Mouse (Mus musculus) midbrain, embryonic 16.5 days (tissue): Measurements from ENCODE around the gene Vsnl1. TPM values are rescaled to one million over a fixed set of nuclear protein-coding genes. Genes with fewer than 3 reads are reported as not detected.

ENCODE experiments used
- ATAC-seq: fragments of 200-750 bp; cut with Nextera tagmentation; 2 replicates; pipeline ENCODE4 v1.8.0; 2017; ENCODE audit warnings: moderate TSS enrichment
- H3K27ac ChIP-seq: fragments of 300-500 bp; sonication (generic); 2 replicates; pipeline ENCODE4 v1.5.1; 2014; ENCODE audit warnings: mild to moderate bottlenecking, low read length, mixed read lengths
- H3K27me3 ChIP-seq: fragments of 300-500 bp; sonication (generic); 2 replicates; pipeline ENCODE4 v1.6.1; 2014; ENCODE audit warnings: low read depth, low read length, mixed read lengths; ENCODE audit not compliant: control insufficient read depth, insufficient read depth
- H3K36me3 ChIP-seq: fragments of 300-500 bp; sonication (generic); 2 replicates; pipeline ENCODE4 v1.6.1; 2014; ENCODE audit warnings: mild to moderate bottlenecking, low read length, moderate library complexity, mixed read lengths; ENCODE audit not compliant: control insufficient read depth, insufficient read depth
- H3K4me1 ChIP-seq: fragments of 300-500 bp; sonication (generic); 2 replicates; pipeline ENCODE4 v1.6.1; 2014; ENCODE audit warnings: mild to moderate bottlenecking, low read length, mixed read lengths; ENCODE audit not compliant: control insufficient read depth, insufficient read depth
- H3K4me2 ChIP-seq: fragments of 300-500 bp; sonication (generic); 2 replicates; pipeline ENCODE4 v1.6.1; 2014; ENCODE audit warnings: mild to moderate bottlenecking, low read length, mixed read lengths
- H3K4me3 ChIP-seq: fragments of 300-500 bp; sonication (generic); 2 replicates; pipeline ENCODE4 v1.5.1; 2014; ENCODE audit warnings: low read depth, mild to moderate bottlenecking, low read length, moderate library complexity, mixed read lengths
- H3K9ac ChIP-seq: fragments of 300-500 bp; sonication (generic); 2 replicates; pipeline ENCODE4 v1.6.1; 2014; ENCODE audit warnings: low read depth, low read length, mixed read lengths
- H3K9me3 ChIP-seq: fragments of 300-500 bp; sonication (generic); replicated peaks from 2 replicates; pipeline ENCODE4 v1.6.1; 2014; ENCODE audit warnings: mild to moderate bottlenecking, low read length, mixed read lengths; ENCODE audit not compliant: control insufficient read depth, poor library complexity, severe bottlenecking
- WGBS: fragments of 180-500 bp; shearing (Covaris S2); extraction: QIAGEN DNeasy Blood & Tissue Kit; methylation state at CpG from one replicate; pipeline ENCODE4 v1.1.7; 2014; 5-methylcytosine and 5-hydroxymethylcytosine counted together
- polyA plus RNA-seq: library from polyadenylated mRNA; unstranded; fragments of >200 nt; fragmentation: Nextera tagmentation; extraction: Ambion mirVana; gene quantifications from 2 replicates; pipeline ENCODE4 v1.2.1, GENCODE M21; 2015

The Vsnl1 gene
- polyA plus RNA-seq, 1 experiment from 2014 or later, result 145 TPM

DNA sequence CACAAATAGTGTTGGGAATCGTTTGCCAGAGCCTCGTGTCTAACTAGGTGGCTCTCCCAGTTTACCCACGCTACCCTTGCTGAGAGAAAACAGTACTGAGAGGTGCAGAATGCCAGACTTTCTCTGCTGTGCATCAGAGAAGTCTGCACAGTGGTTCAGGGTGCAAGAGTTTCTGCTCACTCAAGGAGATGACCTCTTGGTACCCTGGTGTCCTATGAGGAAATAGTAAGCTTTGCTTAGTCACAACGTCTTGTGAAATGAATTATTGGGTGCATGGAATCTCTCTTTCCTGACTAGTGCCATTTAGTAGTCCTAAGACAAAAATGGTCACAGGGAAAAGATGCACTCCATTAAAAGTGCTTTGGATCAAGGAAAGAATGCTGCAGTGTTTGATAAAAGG, 111.9 kb downstream of the Vsnl1 start:
- no peaks in the 10 kb centered on the region for H3K36me3 ChIP-seq
- no peak overlapping the region for H3K9ac ChIP-seq
- WGBS, result 52% methylated on average over 4 of the region's 4 CpGs
- H3K4me3 ChIP-seq, result no peak overlapping the region
- no peaks in the 10 kb centered on the region for H3K9me3 ChIP-seq
- H3K4me1 ChIP-seq, result no peaks in the 10 kb centered on the region
- ATAC-seq, result no peak
- no peak overlapping the region for H3K27ac ChIP-seq
- H3K27me3 ChIP-seq, result no peaks in the 10 kb centered on the region
- H3K4me2 ChIP-seq, result no peak overlapping the region

DNA sequence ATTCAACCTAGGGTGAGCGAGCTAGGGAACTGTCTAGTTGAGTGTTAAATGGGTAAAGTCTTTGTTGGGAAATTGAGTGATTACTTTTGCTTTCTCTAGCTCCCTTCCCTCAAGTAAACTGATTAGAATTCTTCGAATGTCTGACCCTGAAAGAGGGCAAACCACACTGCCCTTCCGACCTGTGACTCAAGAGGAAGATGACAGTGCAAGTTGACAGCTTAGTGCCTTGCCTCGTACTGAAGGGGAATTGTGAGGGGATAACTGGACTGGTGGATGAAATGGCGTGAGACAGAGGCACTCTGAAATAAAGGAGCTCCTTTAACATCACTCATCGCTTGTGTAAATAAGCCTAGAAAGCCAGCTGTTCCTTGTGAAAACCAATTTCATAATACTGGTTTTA, 118.7 kb downstream of the Vsnl1 start:
- H3K4me2 ChIP-seq, result no peak overlapping the region
- H3K9me3 ChIP-seq, result no peaks in the 10 kb centered on the region
- peaks cover 11% of the 10 kb centered on the region for H3K36me3 ChIP-seq
- WGBS, result 67% methylated on average over 6 of the region's 6 CpGs
- no peak overlapping the region for H3K27ac ChIP-seq
- H3K4me3 ChIP-seq, result no peak overlapping the region
- no peaks in the 10 kb centered on the region for H3K4me1 ChIP-seq
- H3K27me3 ChIP-seq, result no peaks in the 10 kb centered on the region
- ATAC-seq, result no peak
- no peak overlapping the region for H3K9ac ChIP-seq

DNA sequence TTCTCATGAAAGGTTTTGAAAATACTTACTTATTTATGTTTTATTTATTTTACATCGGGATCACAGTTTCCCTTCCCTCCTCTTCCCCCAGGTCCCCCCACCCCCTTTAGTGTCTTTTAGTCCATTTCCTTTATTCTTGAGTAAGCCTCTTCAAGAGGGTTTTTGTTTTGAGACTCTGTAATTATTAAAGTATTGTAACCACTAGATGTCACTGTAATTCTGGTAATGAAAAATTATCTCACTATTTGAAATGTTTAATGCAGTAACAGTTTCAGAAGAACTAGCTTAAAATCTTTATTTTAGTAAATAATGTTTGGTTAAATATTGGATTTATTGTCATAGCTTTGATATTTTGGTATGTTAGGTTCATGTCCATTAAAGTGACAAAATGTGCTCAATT, 122.6 kb downstream of the Vsnl1 start:
- no peaks in the 10 kb centered on the region for H3K4me1 ChIP-seq
- H3K9ac ChIP-seq, result no peak overlapping the region
- H3K36me3 ChIP-seq, result peaks cover 11% of the 10 kb centered on the region
- no peaks in the 10 kb centered on the region for H3K9me3 ChIP-seq
- H3K4me3 ChIP-seq, result no peak overlapping the region
- H3K27me3 ChIP-seq, result no peaks in the 10 kb centered on the region
- 71% methylated on average over 1 of the region's 1 CpGs for WGBS
- no peak for ATAC-seq
- no peak overlapping the region for H3K27ac ChIP-seq
- no peak overlapping the region for H3K4me2 ChIP-seq

DNA sequence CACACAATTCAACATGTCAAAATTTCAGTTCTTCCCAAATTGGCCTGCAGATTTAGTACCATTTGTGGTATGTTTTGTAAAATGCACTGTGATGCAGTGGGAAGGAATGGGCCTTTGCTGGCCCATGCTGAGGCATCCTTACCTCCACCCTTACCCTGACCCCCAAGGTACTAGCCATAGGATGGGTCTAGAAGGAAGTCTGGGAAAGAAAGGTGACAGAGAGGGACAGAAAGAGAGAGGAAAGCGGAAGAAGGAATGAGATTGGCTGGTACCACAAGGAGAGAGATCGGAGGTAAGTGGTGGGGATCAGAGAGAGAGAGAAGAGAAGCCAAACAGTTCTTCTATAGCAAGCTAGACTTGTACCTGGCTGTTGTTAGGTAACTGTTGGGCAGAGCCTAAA, 125.3 kb downstream of the Vsnl1 start:
- Histone ChIP-seq H3K9me3 (no peaks in the 10 kb centered on the region), H3K4me1 (no peaks in the 10 kb centered on the region), H3K4me3 (no peak overlapping the region), H3K36me3 (peaks cover 4% of the 10 kb centered on the region; the same call in 1 of the 2 replicates), H3K9ac (no peak overlapping the region), H3K27ac (no peak overlapping the region), H3K27me3 (no peaks in the 10 kb centered on the region), H3K4me2 (no peak overlapping the region)
- ATAC-seq, result no peak
- WGBS, result 97% methylated on average over 2 of the region's 2 CpGs

DNA sequence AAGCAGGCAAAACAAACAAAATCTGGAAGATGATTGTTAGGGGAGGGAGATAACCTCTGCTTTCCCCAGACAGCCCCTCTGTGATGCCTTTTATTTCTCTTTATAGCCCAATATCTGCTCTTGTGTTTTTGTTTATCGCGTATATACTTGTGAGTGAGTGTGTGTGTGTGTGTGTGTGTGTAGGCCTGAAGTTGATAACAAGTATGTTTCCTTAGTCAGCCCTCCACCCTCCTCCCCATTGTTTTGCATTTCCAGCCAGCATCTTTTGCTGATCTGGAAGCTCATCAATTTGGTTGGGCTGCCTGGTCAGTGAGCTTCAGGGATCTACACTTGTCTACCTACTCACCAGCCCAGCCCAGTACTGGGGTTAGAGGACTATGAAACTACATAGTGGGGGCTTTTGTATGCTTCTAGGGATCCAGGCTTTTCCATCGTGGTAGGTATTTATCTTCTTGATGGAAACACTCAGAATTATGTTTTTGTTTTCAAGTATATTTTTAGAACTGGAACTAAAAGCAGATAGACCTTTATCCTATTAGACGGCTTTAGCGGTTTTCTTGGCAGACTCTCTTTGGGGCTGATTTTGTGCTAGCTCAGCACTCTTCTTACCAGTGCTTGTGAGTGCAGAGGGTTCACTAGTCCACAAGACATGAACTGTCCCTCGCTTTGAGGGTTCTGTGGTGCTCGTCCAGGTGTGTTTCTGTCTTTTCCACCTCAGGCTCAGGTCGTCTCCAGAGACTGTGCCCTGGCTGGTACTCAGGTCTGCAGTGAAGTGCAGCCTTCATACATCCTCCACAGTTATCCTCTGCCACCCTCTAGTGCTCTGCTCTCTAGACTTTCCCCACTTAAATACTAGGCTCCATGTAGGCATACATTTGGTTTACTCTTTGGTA, 129.4 kb downstream of the Vsnl1 start:
- Histone ChIP-seq H3K9me3 (no peaks in the 10 kb centered on the region), H3K9ac (no peak overlapping the region), H3K4me2 (no peak overlapping the region), H3K4me1 (no peaks in the 10 kb centered on the region), H3K27me3 (no peaks in the 10 kb centered on the region), H3K4me3 (no peak overlapping the region), H3K27ac (no peak overlapping the region), H3K36me3 (peaks cover 11% of the 10 kb centered on the region; the same call in 1 of the 2 replicates)
- 91% methylated on average over 8 of the region's 8 CpGs for WGBS
- ATAC-seq, result no peak

DNA sequence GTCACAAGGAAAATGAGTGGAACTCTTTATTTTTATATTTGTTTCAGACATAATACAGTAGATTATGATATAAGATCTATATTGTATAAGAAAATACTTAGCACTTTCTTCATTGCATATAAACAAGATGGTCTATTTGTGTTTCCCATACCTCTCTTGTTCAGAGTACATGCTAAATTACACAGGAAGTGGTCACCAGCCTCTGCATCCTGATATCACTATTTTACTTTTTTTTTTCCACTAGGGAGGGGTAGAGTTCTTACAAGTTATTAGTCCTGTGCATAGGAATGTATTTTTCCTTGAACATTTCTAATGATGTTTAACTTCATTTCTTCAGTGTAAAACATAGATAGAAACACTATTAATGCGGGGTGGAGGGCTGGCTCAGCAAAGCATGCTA, 135.6 kb downstream of the Vsnl1 start:
- Histone ChIP-seq H3K9me3 (no peaks in the 10 kb centered on the region), H3K36me3 (peaks cover 15% of the 10 kb centered on the region), H3K9ac (no peak overlapping the region), H3K27ac (no peak overlapping the region), H3K4me1 (no peaks in the 10 kb centered on the region), H3K4me2 (no peak overlapping the region), H3K27me3 (no peaks in the 10 kb centered on the region), H3K4me3 (no peak overlapping the region)
- 89% methylated on average over 1 of the region's 1 CpGs for WGBS
- ATAC-seq, result no peak

DNA sequence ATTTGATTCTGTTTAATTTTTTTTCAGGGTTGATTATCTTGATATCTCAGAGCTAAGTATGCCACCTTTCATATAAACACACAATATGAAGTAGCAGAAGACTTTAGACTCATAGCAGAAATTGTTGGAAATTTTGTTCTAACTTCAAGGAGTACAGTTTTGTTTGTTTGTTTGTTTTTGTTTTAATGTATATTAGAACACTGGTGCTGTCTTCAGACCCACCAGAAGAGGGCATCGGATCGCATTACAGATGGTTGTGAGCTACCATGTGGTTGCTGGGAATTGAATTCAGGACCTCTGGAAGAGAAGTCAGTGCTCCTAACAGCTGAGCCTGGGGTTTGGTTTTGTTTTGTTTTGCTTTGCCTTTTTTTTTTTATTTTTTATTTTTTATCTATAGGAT, 150.0 kb downstream of the Vsnl1 start:
- Histone ChIP-seq H3K4me3 (no peak overlapping the region), H3K4me1 (no peaks in the 10 kb centered on the region), H3K9ac (no peak overlapping the region), H3K4me2 (no peak overlapping the region), H3K27ac (no peak overlapping the region), H3K36me3 (peaks cover 26% of the 10 kb centered on the region), H3K27me3 (no peaks in the 10 kb centered on the region), H3K9me3 (no peaks in the 10 kb centered on the region)
- WGBS, result 95% methylated on average over 2 of the region's 2 CpGs
- no peak for ATAC-seq

DNA sequence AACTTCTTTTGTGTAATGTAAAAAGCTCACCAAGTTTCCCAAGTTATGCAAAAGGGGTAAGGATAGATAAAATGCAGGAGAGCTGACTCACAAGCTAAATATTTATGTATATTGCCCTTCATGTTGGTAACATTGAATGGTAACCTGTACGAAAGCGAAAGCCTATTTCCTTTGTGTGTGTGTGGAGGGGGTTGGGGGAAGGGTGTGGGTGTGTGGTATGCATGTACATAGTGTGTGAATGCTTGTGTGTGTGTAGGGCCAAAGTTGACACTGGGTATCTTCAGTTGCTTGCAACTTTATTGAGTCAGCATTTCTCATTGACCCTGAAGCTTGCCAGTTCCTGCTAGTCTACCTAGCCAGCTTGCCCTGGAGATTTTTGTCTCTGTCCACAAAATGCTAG, 154.8 kb downstream of the Vsnl1 start:
- WGBS, result 91% methylated on average over 2 of the region's 2 CpGs
- Histone ChIP-seq H3K4me2 (no peak overlapping the region), H3K9me3 (no peaks in the 10 kb centered on the region), H3K4me3 (no peak overlapping the region), H3K9ac (no peak overlapping the region), H3K27me3 (no peaks in the 10 kb centered on the region), H3K4me1 (no peaks in the 10 kb centered on the region), H3K36me3 (peaks cover 22% of the 10 kb centered on the region), H3K27ac (no peak overlapping the region)
- no peak for ATAC-seq

DNA sequence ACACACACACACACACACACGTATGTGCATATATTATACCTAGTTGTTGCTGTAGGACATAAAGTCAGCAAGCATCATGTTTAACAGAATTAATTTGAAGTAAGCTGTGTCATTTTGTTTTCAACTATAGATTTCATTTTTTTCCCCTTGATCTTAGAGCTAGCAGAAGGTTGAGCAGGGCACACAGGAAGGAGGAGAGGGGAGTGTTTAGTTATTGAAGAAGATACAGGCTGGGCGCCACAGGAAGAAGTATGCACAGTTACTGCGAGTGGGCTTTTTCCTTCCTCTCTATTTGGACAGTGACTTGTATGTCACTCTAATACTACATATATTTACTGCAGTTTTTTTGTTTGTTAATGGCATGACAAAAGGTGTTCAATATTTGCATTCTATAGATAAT, 156.5 kb downstream of the Vsnl1 start:
- no peak for ATAC-seq
- Histone ChIP-seq H3K9me3 (no peaks in the 10 kb centered on the region), H3K9ac (no peak overlapping the region), H3K27me3 (no peaks in the 10 kb centered on the region), H3K4me2 (no peak overlapping the region), H3K4me1 (no peaks in the 10 kb centered on the region), H3K27ac (no peak overlapping the region), H3K4me3 (no peak overlapping the region), H3K36me3 (peaks cover 12% of the 10 kb centered on the region; the same call in 1 of the 2 replicates)
- 94% methylated on average over 3 of the region's 3 CpGs for WGBS
